Mouse (Mus musculus) embryo, embryonic 11 days (tissue): ENCODE data around the gene Dnm3.
A peak's percentile ranks its signal among the peaks of the same experiment; 100 is the strongest.

Experiments used
- DNase-seq: peaks from one replicate; pipeline ENCODE4 v3.0.0-alpha.2; 2015

Dnm3 gene

DNA sequence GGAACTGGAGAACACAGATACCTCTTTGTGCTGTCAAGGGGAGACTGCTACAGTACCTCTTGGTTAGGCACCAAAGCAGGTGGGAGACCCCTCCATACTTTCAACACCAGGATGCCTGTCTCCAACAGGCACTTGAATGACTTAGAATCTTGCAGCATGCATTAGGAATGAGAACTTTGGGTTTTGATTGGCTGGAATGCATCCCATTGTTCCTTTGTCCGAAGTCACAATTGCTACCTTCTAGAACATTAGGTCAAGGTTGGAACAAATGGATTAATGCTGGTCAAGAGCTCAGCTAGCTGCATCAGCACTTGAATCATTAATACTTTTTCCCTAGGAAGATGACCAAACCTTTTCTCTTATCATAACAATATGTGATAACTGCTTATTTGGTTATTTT is 498.3 kb downstream of the Dnm3 start, which contains the start of gene 4930558K02Rik:
4930558K02Rik (minus strand) TSS at position 101 of the 400 bp plus-strand sequence.
- DNase-seq = no peak

- no peak for DNase-seq
Observed at GRCm38 (mm10) chr1:161978173-161978700, 499.6 kb downstream of the Dnm3 start.

- DNase-seq = no peak
Observed at GRCm38 (mm10) chr1:161977331-161977730, 500.5 kb downstream of the Dnm3 start.

- DNase-seq = peak; percentile 92
Observed at GRCm38 (mm10) chr1:161976255-161977182, 501.3 kb downstream of the Dnm3 start.

- no peak for DNase-seq
Observed at GRCm38 (mm10) chr1:161972233-161972632, 505.6 kb downstream of the Dnm3 start.

GRCm38 (mm10) chr1:161970874-161971273 is 507.0 kb downstream of the Dnm3 start:
- no peak for DNase-seq

DNA sequence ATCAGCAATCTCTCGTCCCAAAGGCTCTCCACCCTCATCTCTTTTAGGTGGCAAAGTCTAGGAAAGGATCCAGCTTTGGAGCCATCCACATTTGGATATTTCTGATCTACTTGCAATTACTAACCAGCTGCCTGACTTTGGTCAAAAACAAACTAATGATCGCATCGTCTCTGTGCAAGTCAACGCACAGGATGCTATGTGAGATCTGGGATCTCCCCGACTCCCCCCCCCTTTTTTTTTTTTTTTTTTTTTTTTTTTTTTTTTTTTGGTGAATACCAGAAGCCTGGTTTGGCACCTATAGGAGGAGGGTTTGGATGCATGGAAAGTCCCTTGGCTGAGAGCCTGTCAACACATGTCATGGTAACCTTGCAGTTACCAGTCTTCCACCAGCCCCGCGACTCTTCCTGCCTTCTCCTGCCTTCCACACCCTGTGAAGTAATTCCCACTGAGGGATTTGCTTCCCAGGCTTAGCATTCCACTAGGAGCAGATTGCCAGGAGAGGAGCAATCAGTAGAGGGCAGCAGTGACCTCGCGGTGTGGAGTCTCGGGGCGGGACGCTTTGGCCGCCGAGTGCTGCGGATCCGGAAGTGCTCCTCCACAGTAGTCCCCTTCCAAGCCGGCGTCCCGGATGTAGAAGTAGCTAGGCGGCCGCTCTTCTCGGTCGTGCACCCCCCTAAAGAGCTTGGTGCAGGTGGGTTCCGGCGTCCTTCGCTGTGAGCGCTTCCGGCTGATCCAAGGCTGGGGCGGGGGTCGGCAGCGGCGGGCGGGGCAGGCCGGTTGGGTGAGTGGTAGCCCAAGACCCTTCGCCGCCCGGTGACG is 509.0 kb downstream of the Dnm3 start, which contains the start of gene Pigc:
Pigc (plus strand) TSS at position 598 of the 819 bp plus-strand sequence.
- DNase-seq = peak; percentile 98

GRCm38 (mm10) chr1:161967936-161968335 is 509.9 kb downstream of the Dnm3 start:
- DNase-seq = no peak

GRCm38 (mm10) chr1:161962465-161963377 is 515.1 kb downstream of the Dnm3 start:
- peak; percentile 69 for DNase-seq

DNA sequence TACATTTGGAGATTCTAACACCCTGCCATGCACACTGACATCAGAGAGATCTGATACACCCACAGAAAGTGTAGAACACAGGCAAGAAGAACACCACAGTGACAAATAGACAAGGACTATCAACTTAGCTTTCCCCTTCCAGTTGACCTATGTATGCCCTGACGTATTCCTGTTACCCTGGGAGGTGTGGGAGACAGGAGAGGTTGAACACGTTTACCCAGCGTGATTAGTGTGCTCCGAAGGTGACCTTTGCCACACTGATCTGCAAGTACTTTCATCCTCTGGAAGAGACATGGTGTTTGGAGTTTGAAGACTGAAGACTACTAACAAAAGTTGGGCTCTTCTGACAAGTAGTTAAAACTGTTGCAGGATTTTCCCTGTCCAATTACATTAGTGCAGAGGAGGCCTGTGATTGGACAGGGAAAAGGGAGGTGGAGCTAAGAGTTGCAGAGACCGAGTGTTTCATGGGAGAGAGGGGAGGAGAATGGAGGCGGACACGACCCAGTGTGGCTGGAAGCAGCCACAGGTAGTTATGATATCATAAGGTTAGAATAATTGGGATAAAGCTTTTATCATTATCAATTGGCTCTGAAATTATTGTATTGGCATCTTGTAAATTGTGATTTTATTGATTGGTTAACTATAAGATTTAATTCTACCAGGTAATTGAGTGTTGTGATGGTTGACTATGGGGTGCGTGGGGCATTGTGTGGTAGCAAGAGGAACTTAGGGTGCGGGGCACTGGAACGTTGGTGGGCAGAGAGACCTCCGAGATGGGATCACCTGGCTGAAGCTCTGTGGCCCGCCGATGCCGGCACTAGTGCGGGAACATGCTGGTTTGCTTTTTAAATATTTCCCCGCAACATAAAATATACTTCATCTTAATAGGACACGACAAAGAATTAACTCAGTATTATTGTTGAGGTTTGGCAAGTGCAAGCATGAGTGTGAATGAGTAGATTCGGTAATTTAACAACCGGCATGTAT is 519.6 kb downstream of the Dnm3 start:
- DNase-seq = no peak

GRCm38 (mm10) chr1:161955846-161956245 is 522.0 kb downstream of the Dnm3 start:
- no peak for DNase-seq

- no peak for DNase-seq
Observed at GRCm38 (mm10) chr1:161952599-161952998, 525.2 kb downstream of the Dnm3 start.

- DNase-seq = no peak
Observed at GRCm38 (mm10) chr1:161951009-161951779, 526.6 kb downstream of the Dnm3 start.

GRCm38 (mm10) chr1:161942082-161942481 is 535.8 kb downstream of the Dnm3 start:
- DNase-seq = no peak
